Mouse (Mus musculus) bone marrow macrophage, adult 2 months (primary cell): Measurements from ENCODE around the gene Gimap4.

Source experiments
- CTCF ChIP-seq: IDR thresholded peaks from 2 replicates; pipeline ENCODE4 v1.5.1; 2012; ENCODE audit warnings: low read depth, mild to moderate bottlenecking, low read length, moderate library complexity
- POLR2A ChIP-seq: IDR thresholded peaks from 2 replicates; pipeline ENCODE4 v1.6.1; 2012; ENCODE audit warnings: mild to moderate bottlenecking, low read depth, low read length, borderline replicate concordance

GRCm38 (mm10) chr6:48720326-48720725, 36.0 kb downstream of the Gimap4 start:
- TF ChIP-seq CTCF (no peak), POLR2A (no peak)
